Mouse (Mus musculus) cerebellum, adult 11-12 months (tissue): ENCODE measurements around the gene Pcf11.
A peak's percentile ranks its signal among the peaks of the same experiment; 100 is the strongest.

Source experiments
- DNase-seq: peaks from one replicate; pipeline ENCODE4 v3.0.0; 2022

Gene Pcf11

DNA sequence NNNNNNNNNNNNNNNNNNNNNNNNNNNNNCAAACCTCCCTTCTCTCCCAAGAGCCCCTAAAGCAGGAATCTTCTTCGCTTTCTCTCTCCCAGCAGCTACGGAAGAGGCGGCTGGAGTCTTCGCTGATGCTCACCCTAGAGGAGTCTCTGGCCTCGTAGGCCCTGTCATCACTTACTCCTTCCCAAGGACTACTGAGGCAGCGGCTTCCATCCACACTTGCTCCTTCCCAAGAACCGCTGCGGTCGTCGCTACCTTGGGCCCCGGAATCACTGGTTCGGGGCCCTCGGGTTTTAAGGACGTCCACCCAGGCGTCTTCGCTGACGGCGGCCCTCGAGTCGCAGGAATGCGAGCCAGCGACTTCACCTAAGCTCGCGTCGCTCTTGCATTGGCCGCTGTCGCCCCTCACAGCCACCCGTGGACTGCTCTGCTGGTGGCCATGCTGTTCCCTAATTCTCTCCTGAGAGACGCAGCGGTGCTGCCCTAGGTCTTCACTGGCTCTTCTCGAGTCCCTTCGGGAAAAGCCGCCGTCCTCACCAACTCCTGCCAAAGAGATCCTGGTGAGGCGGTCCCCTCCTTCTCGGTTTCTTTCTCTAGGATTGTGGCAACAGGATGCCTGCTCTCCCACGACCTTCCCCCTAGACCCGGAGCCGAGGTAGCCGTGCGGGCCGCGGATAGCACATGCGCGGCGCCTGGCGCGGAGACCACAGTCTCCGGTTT, 33.3 kb downstream of the Pcf11 start:
- no peak for DNase-seq

DNA sequence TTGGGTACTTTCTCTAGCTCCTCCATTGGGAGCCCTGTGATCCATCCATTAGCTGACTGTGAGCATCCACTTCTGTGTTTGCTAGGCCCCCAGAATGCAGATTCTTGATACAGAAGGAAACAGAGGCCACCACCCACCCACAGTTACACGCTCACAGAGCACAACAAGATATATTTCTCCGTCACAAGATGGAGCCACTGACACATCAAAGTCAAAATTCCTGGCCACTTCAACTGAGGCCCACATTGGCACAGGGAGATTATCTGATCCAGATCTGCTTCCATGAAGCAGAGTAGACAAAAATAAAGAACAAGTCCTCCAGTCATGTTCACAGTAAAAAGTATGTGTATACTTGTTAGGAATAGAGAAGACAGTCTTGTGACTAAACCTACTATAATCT, 39.6 kb downstream of the Pcf11 start:
- DNase-seq = peak; percentile 11

DNA sequence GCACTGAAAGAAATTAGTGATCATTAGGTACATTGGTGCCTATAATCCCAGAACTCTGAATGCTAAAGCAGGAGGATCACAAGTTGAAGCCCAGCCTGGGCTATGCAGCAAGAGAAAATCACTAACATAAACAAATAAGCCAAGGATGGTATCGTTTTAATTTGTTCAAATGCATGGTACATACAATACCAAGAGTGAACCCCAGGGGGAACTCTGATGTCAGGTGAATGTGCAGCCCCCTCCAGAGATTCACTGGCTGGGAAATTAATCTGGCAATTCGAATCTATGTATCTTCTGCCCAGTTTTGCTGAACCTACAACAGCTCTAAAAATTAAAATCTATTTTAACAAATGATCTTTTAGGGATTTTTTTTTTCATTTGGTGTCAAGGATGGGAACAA, 45.2 kb downstream of the Pcf11 start:
- no peak for DNase-seq

DNA sequence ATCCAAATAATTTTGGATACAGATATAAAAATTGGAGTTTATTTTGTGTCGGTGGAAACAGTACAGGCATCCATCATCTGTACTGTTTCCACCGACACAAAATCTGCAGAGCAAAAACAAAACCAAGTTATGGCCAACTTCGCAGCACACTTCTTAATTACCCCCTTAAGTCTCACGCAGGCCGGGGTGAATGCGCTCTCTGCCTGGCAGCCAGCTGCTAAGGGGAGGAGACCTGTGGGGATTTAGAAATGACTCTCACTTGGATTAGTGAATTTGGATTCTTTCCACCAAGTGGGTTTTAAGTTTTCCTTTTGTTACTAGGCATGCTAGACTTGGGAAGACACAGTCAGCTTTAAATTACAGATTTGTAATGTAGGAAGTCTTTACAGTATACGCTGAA, 58.9 kb downstream of the Pcf11 start:
- no peak for DNase-seq

DNA sequence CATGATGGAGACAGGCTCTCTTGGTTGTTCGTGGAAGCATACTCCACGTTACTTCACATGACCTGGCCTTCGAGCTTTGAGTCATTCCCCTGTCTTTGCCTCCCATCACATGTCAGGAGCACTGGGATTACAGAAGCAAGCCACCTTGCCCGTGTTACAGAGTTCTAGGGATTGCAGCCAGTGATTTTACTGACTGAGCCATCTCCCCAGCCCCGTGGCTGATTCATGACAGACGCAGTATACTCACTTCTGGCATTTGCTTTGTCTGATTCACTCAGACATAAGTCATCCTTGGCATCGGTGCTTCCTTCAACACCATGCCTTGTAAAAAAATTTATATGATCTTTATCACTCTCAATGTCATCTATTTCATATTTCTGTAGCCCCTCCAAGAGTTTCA, 64.8 kb downstream of the Pcf11 start:
- no peak for DNase-seq
